Mouse (Mus musculus) midbrain, postnatal 0 days (tissue): ENCODE results near the gene Ppt2. TPM values are rescaled to one million over a fixed set of nuclear protein-coding genes. Genes with fewer than 3 reads are reported as not detected.

Experiments
- ATAC-seq: fragments of 200-750 bp; cut with Nextera tagmentation; 2 replicates; pipeline ENCODE4 v1.8.0; 2017; ENCODE audit warnings: moderate number of reproducible peaks, mild to moderate bottlenecking, moderate TSS enrichment, moderate library complexity; ENCODE audit not compliant: low FRiP score
- DNase-seq: peaks from one replicate; pipeline ENCODE4 v3.0.0-alpha.2; 2015; ENCODE audit warnings: low spot score
- H3K27ac ChIP-seq: fragments of 300-500 bp; sonication (generic); 2 replicates; pipeline ENCODE4 v1.5.1; 2014; ENCODE audit warnings: low read depth, mild to moderate bottlenecking, low read length, mixed read lengths
- H3K27me3 ChIP-seq: fragments of 300-500 bp; sonication (generic); 2 replicates; pipeline ENCODE4 v1.6.1; 2014; ENCODE audit warnings: low read length, control low read depth, mixed read lengths; ENCODE audit not compliant: insufficient read depth
- H3K36me3 ChIP-seq: fragments of 300-500 bp; sonication (generic); 2 replicates; pipeline ENCODE4 v1.6.1; 2014; ENCODE audit warnings: low read length, control low read depth, mixed read lengths; ENCODE audit not compliant: insufficient read depth
- H3K4me1 ChIP-seq: fragments of 300-500 bp; sonication (generic); 2 replicates; pipeline ENCODE4 v1.6.1; 2014; ENCODE audit warnings: mild to moderate bottlenecking, control low read depth, antibody characterized with exemption, low read length, mixed read lengths; ENCODE audit not compliant: insufficient read depth
- H3K4me2 ChIP-seq: fragments of 300-500 bp; sonication (generic); 2 replicates; pipeline ENCODE4 v1.6.1; 2014; ENCODE audit warnings: low read depth, mild to moderate bottlenecking, low read length, mixed read lengths; ENCODE audit not compliant: poor library complexity, severe bottlenecking
- H3K4me3 ChIP-seq: fragments of 300-500 bp; sonication (generic); 2 replicates; pipeline ENCODE4 v1.5.1; 2014; ENCODE audit warnings: low read depth, mild to moderate bottlenecking, low read length, moderate library complexity
- H3K9ac ChIP-seq: fragments of 300-500 bp; sonication (generic); replicated peaks from 2 replicates; pipeline ENCODE4 v1.6.1; 2014; ENCODE audit warnings: mild to moderate bottlenecking, low read length, moderate library complexity, mixed read lengths; ENCODE audit not compliant: poor library complexity, severe bottlenecking
- H3K9me3 ChIP-seq: fragments of 300-500 bp; sonication (generic); 2 replicates; pipeline ENCODE4 v1.6.1; 2016; ENCODE audit warnings: low read length, control low read depth
- CTCF ChIP-seq: IDR thresholded peaks from 2 replicates; pipeline ENCODE4 v1.5.1; 2016; ENCODE audit warnings: antibody characterized with exemption, mild to moderate bottlenecking
- WGBS: fragments of 180-500 bp; shearing (Covaris S2); extraction: QIAGEN DNeasy Blood & Tissue Kit; methylation state at CpG from one replicate; pipeline ENCODE4 v1.1.7; 2014; 5-methylcytosine and 5-hydroxymethylcytosine counted together
- polyA plus RNA-seq: library from polyadenylated mRNA; unstranded; fragments of >200 nt; fragmentation: Nextera tagmentation; extraction: Ambion mirVana; gene quantifications from 2 replicates; pipeline ENCODE4 v1.2.1, GENCODE M21; 2015
- total RNA-seq: library from RNA; depleted of rRNA; stranded (reverse); fragments of >200 nt; gene quantifications from 2 replicates; pipeline ENCODE4 v1.2.3, GENCODE M21; 2014

Ppt2 gene
- total and polyA plus RNA-seq, 2 experiments from 2014 or later, result 18.0 to 31.0 TPM

- peak overlapping the region; percentile 54; the same call in 1 of the 2 replicates for H3K9ac ChIP-seq
- no peaks in the 10 kb centered on the region for H3K9me3 ChIP-seq
- TF ChIP-seq CTCF, result no peak
- peak overlapping the region; percentile 89 for H3K4me2 ChIP-seq
- peaks cover 20% of the 10 kb centered on the region for H3K4me1 ChIP-seq
- no peaks in the 10 kb centered on the region for H3K36me3 ChIP-seq
- H3K27ac ChIP-seq, result 0 out of 2 replicates have a peak overlapping the region, but pooled peaks have one; percentile 12
- H3K27me3 ChIP-seq, result no peaks in the 10 kb centered on the region
- peak overlapping the region; percentile 74 for H3K4me3 ChIP-seq
- ATAC-seq (no peak), DNase-seq (no peak)
- 22% methylated on average over 12 of the region's 12 CpGs for WGBS
These were observed 1.7 kb upstream of the Ppt2 start for GRCm38 (mm10) chr17:34629796-34630603.

GRCm38 (mm10) chr17:34629221-34629751 is 976 bp upstream of the Ppt2 start, which contains the start of gene Prrt1:
Gene Prrt1, plus strand, starts transcription at chr17:34629533.
- Histone ChIP-seq H3K27ac (peak within 1 kb of the TSS; percentile 92), H3K4me3 (peak within 1 kb of the TSS; percentile 74), H3K27me3 (no peaks in the 10 kb centered on the region), H3K9me3 (no peaks in the 10 kb centered on the region), H3K9ac (peak within 1 kb of the TSS; percentile 65), H3K4me2 (peak within 1 kb of the TSS; percentile 89), H3K36me3 (no peaks in the 10 kb centered on the region), H3K4me1 (peaks cover 20% of the 10 kb centered on the region)
- 2% methylated on average over 16 of the region's 16 CpGs for WGBS
- TF ChIP-seq CTCF, result no peak
- no peak; the same call in 1 of the 2 replicates for ATAC-seq
- peak; percentile 78 for DNase-seq

- no peak for TF ChIP-seq CTCF
- H3K27me3 ChIP-seq, result no peaks in the 10 kb centered on the region
- H3K9ac ChIP-seq, result peak overlapping the region; percentile 65; the same call in 1 of the 2 replicates
- DNase-seq (no peak), ATAC-seq (no peak)
- peak overlapping the region; percentile 89 for H3K4me2 ChIP-seq
- 21% methylated on average over 5 of the region's 5 CpGs for WGBS
- H3K36me3 ChIP-seq, result no peaks in the 10 kb centered on the region
- peak overlapping the region; percentile 92 for H3K27ac ChIP-seq
- no peaks in the 10 kb centered on the region for H3K9me3 ChIP-seq
- H3K4me3 ChIP-seq, result peak overlapping the region; percentile 74
- H3K4me1 ChIP-seq, result peaks cover 20% of the 10 kb centered on the region
These were observed 296 bp upstream of the Ppt2 start for GRCm38 (mm10) chr17:34628644-34628967.

GRCm38 (mm10) chr17:34627093-34627942 is 992 bp downstream of the Ppt2 start:
- Histone ChIP-seq H3K27me3 (no peaks in the 10 kb centered on the region), H3K4me3 (peak overlapping the region; percentile 74), H3K27ac (peak overlapping the region; percentile 92), H3K4me1 (peaks cover 20% of the 10 kb centered on the region), H3K36me3 (peaks cover 7% of the 10 kb centered on the region), H3K9me3 (no peaks in the 10 kb centered on the region), H3K9ac (peak overlapping the region; percentile 65), H3K4me2 (peak overlapping the region; percentile 89)
- no peak; the same call in 1 of the 2 replicates for TF ChIP-seq CTCF
- ATAC-seq, result peak; percentile 80
- DNase-seq, result peak; percentile 95
- WGBS, result under 1% methylated on average over 37 of the region's 45 CpGs

GRCm38 (mm10) chr17:34626773-34627092 is 1.6 kb downstream of the Ppt2 start:
- TF ChIP-seq CTCF, result peak; percentile 77
- Histone ChIP-seq H3K27me3 (no peaks in the 10 kb centered on the region), H3K4me2 (peak overlapping the region; percentile 89), H3K9me3 (no peaks in the 10 kb centered on the region), H3K4me1 (peaks cover 19% of the 10 kb centered on the region), H3K27ac (peak overlapping the region; percentile 92), H3K9ac (peak overlapping the region; percentile 58), H3K36me3 (peaks cover 7% of the 10 kb centered on the region), H3K4me3 (peak overlapping the region; percentile 74)
- DNase-seq (peak; percentile 82), ATAC-seq (peak; percentile 47; the same call in 1 of the 2 replicates)
- 1% methylated on average over 18 of the region's 18 CpGs for WGBS
